Mouse (Mus musculus) layer of hippocampus, adult 2 months (tissue): Measurements from ENCODE around the gene Rpl11. TPM values are rescaled to one million over a fixed set of nuclear protein-coding genes. Genes with fewer than 3 reads are reported as not detected.

Experiments used
- DNase-seq, 2 experiments: peaks; one replicate each; pipeline ENCODE4 v3.0.0; 2022; ENCODE audit warnings: low spot score in 2 of 2
- H3K27ac ChIP-seq: fragments of 200-600 bp; 2 replicates; pipeline ENCODE4 v1.8.1; 2022
- H3K4me3 ChIP-seq: fragments of 200-600 bp; 2 replicates; pipeline ENCODE4 v1.8.1; 2022; ENCODE audit warnings: mild to moderate bottlenecking
- CTCF ChIP-seq: fragments of 200-600 bp; conservative IDR thresholded peaks from 2 replicates; pipeline ENCODE4 v1.8.1; 2022; ENCODE audit warnings: antibody characterized with exemption, mild to moderate bottlenecking, moderate library complexity
- total RNA-seq, 2 experiments: library from RNA; stranded (reverse); gene quantifications; 2 replicates each; pipeline ENCODE4 v1.2.3; 2021

Rpl11 gene
- total RNA-seq, 2 experiments from 2014 or later, result 291 to 317 TPM

- DNase-seq, result no peak
- no peak for TF ChIP-seq CTCF
- Histone ChIP-seq H3K4me3 (no peak overlapping the region), H3K27ac (no peak overlapping the region)
Measured at GRCm38 (mm10) chr4:136057916-136058315, 4.7 kb upstream of the Rpl11 start.

- no peak for DNase-seq
- H3K27ac ChIP-seq, result no peak overlapping the region
- no peak overlapping the region for H3K4me3 ChIP-seq
- TF ChIP-seq CTCF, result no peak
Measured at GRCm38 (mm10) chr4:136056030-136056429, 2.8 kb upstream of the Rpl11 start.

GRCm38 (mm10) chr4:136053843-136054242 lies 615 bp upstream of the Rpl11 start:
- no peak overlapping the region for H3K4me3 ChIP-seq
- peak; percentile 39 for TF ChIP-seq CTCF
- no peak overlapping the region for H3K27ac ChIP-seq
- no peak for DNase-seq

- no peak for TF ChIP-seq CTCF
- peak overlapping the region; percentile 98 for H3K4me3 ChIP-seq
- H3K27ac ChIP-seq, result peak overlapping the region; percentile 96
- DNase-seq, result peak in 1 of 2 experiments; percentile 26
Measured at GRCm38 (mm10) chr4:136052534-136053246, 538 bp downstream of the Rpl11 start.

- Histone ChIP-seq H3K27ac (peak overlapping the region; percentile 96; the same call in 1 of the 2 replicates), H3K4me3 (peak overlapping the region; percentile 98)
Measured at GRCm38 (mm10) chr4:136052060-136052459, 1.2 kb downstream of the Rpl11 start.

GRCm38 (mm10) chr4:136050226-136050625 lies 3.0 kb downstream of the Rpl11 start:
- H3K4me3 ChIP-seq, result no peak overlapping the region
- DNase-seq, result no peak
- H3K27ac ChIP-seq, result no peak overlapping the region
- TF ChIP-seq CTCF, result no peak

More at GRCm38 (mm10) chr4:136052060-136052459, 1.2 kb downstream of the Rpl11 start:
- no peak for DNase-seq
- TF ChIP-seq CTCF, result no peak

GRCm38 (mm10) chr4:136048291-136049032 lies 4.8 kb downstream of the Rpl11 start:
- TF ChIP-seq CTCF, result no peak
- no peak for DNase-seq
- Histone ChIP-seq H3K4me3 (no peak overlapping the region), H3K27ac (no peak overlapping the region)

- no peak for DNase-seq
- no peak; the same call in none of the 2 replicates for TF ChIP-seq CTCF
- Histone ChIP-seq H3K27ac (no peak overlapping the region), H3K4me3 (no peak overlapping the region)
Measured at GRCm38 (mm10) chr4:136047626-136048025, 5.6 kb downstream of the Rpl11 start.

- no peak for DNase-seq
- no peak overlapping the region for H3K4me3 ChIP-seq
- H3K27ac ChIP-seq, result no peak overlapping the region
- TF ChIP-seq CTCF, result no peak
Measured at GRCm38 (mm10) chr4:136046888-136047287, 6.3 kb downstream of the Rpl11 start.

- no peak for TF ChIP-seq CTCF
- Histone ChIP-seq H3K4me3 (no peak overlapping the region), H3K27ac (no peak overlapping the region)
- DNase-seq, result no peak
Measured at GRCm38 (mm10) chr4:136045091-136045490, 8.1 kb downstream of the Rpl11 start.

- no peak for TF ChIP-seq CTCF
- H3K4me3 ChIP-seq, result no peak overlapping the region
- DNase-seq, result no peak
- H3K27ac ChIP-seq, result no peak overlapping the region
Measured at GRCm38 (mm10) chr4:136043784-136044400, 9.3 kb downstream of the Rpl11 start.

- no peak for TF ChIP-seq CTCF
- no peak overlapping the region for H3K4me3 ChIP-seq
- H3K27ac ChIP-seq, result no peak overlapping the region
- no peak for DNase-seq
Measured at GRCm38 (mm10) chr4:136035078-136035477, 18.1 kb downstream of the Rpl11 start.

GRCm38 (mm10) chr4:136033231-136033630 lies 20.0 kb downstream of the Rpl11 start:
- Histone ChIP-seq H3K27ac (no peak overlapping the region), H3K4me3 (no peak overlapping the region)
- DNase-seq, result no peak
- no peak for TF ChIP-seq CTCF
